Mouse (Mus musculus): ENCODE results near the gene Dgcr6.

Dgcr6 gene

GRCm38 (mm10) chr16:18070798-18071197 is 18.1 kb downstream of the Dgcr6 start:
- DNase-seq (ENCODE audit: low spot score), result no peak

GRCm38 (mm10) chr16:18072089-18072488 is 19.4 kb downstream of the Dgcr6 start:
- no peak for DNase-seq (ENCODE audit: low spot score)

GRCm38 (mm10) chr16:18073259-18073962 is 20.8 kb downstream of the Dgcr6 start:
- no peak for DNase-seq (ENCODE audit: low spot score)

GRCm38 (mm10) chr16:18074611-18075010 is 22.0 kb downstream of the Dgcr6 start:
- DNase-seq (ENCODE audit: low spot score), result no peak

- no peak for DNase-seq (ENCODE audit: low spot score)
Measured at GRCm38 (mm10) chr16:18075201-18075600, 22.5 kb downstream of the Dgcr6 start.

GRCm38 (mm10) chr16:18078314-18079015 is 25.8 kb downstream of the Dgcr6 start:
- no peak for DNase-seq (ENCODE audit: low spot score)

GRCm38 (mm10) chr16:18079300-18079699 is 26.6 kb downstream of the Dgcr6 start:
- DNase-seq (ENCODE audit: low spot score), result no peak

- no peak for DNase-seq (ENCODE audit: low spot score)
Measured at GRCm38 (mm10) chr16:18080171-18080570, 27.5 kb downstream of the Dgcr6 start.

- DNase-seq (ENCODE audit: low spot score), result no peak
Measured at GRCm38 (mm10) chr16:18081149-18081827, 28.6 kb downstream of the Dgcr6 start.

GRCm38 (mm10) chr16:18082291-18082690 is 29.6 kb downstream of the Dgcr6 start:
- no peak for DNase-seq (ENCODE audit: low spot score)

- DNase-seq (ENCODE audit: low spot score), result no peak
Measured at GRCm38 (mm10) chr16:18083231-18083951, 30.7 kb downstream of the Dgcr6 start.

- no peak for DNase-seq (ENCODE audit: low spot score)
Measured at GRCm38 (mm10) chr16:18084262-18084661, 31.6 kb downstream of the Dgcr6 start.

- DNase-seq (ENCODE audit: low spot score), result no peak
Measured at GRCm38 (mm10) chr16:18087101-18087500, 34.4 kb downstream of the Dgcr6 start.

- no peak for DNase-seq (ENCODE audit: low spot score)
Measured at GRCm38 (mm10) chr16:18096348-18096747, 43.7 kb downstream of the Dgcr6 start.

GRCm38 (mm10) chr16:18102816-18103215 is 50.2 kb downstream of the Dgcr6 start:
- no peak for DNase-seq (ENCODE audit: low spot score)

GRCm38 (mm10) chr16:18103366-18103765 is 50.7 kb downstream of the Dgcr6 start:
- no peak for DNase-seq (ENCODE audit: low spot score)

GRCm38 (mm10) chr16:18103808-18104207 is 51.1 kb downstream of the Dgcr6 start:
- DNase-seq (ENCODE audit: low spot score), result no peak

- peak; percentile 45 for DNase-seq (ENCODE audit: low spot score)
Measured at GRCm38 (mm10) chr16:18108221-18108966, 55.7 kb downstream of the Dgcr6 start.

GRCm38 (mm10) chr16:18111042-18111441 is 58.4 kb downstream of the Dgcr6 start:
- DNase-seq (ENCODE audit: low spot score), result no peak

- DNase-seq (ENCODE audit: low spot score), result no peak
Measured at GRCm38 (mm10) chr16:18116467-18116866, 63.8 kb downstream of the Dgcr6 start.

GRCm38 (mm10) chr16:18118285-18118684 is 65.6 kb downstream of the Dgcr6 start:
- no peak for DNase-seq (ENCODE audit: low spot score)
